Mouse (Mus musculus) embryonic stem cell, embryonic (primary cell): ENCODE data around the gene Lamc1.

ENCODE experiments used
- CTCF ChIA-PET, 4 experiments: fragments of 300-600 bp in 2 of 4; fragments of 350-600 bp in 2 of 4; sonication (Branson Sonifier 250); formaldehyde crosslinking; loops; one replicate each; lab custom pipeline; 2022; ENCODE audit warnings: inconsistent platforms in 2 of 4; lab: Charles Lee
- POLR2A ChIA-PET, 4 experiments: fragments of 300-600 bp in 2 of 4; fragments of 350-600 bp in 2 of 4; sonication (Branson Sonifier 250); formaldehyde crosslinking; loops; one replicate each; lab custom pipeline; 2022; ENCODE audit warnings: antibody characterized with exemption in 4 of 4, inconsistent platforms in 1 of 4; lab: Charles Lee

Gene Lamc1

GRCm38 (mm10) chr1:153332444-153333295 lies at the start of gene Lamc1:
TSS of gene Lamc1 (minus strand) at chr1:153332786.
- CTCF ChIA-PET = interaction anchor here in 3 of 4 experiments (0.5 to 2.3 kb wide), 8 partner anchors 8 to 204 kb away, joined by 3 to 11 read pairs (median 4); no protein-coding TSS in a partner anchor

GRCm38 (mm10) chr1:153380746-153381282 lies 48.2 kb upstream of the Lamc1 start:
- CTCF ChIA-PET = interaction anchor here in 1 of 4 experiments (1.0 kb wide), 1 partner anchor 590 kb away, joined by 3 read pairs; no protein-coding TSS in a partner anchor
- POLR2A ChIA-PET = interaction anchor here in 3 of 4 experiments (0.6 to 1.3 kb wide), 5 partner anchors 10 to 271 kb away, joined by 3 to 4 read pairs (median 3); no protein-coding TSS in a partner anchor

More at GRCm38 (mm10) chr1:153332444-153333295, at the start of gene Lamc1:
- POLR2A ChIA-PET = interaction anchor here (0.6 to 15.5 kb wide), 46 partner anchors 9 to 567 kb away, joined by 3 to 139 read pairs (median 4); no protein-coding TSS in a partner anchor

- POLR2A ChIA-PET = interaction anchor here in 1 of 4 experiments (0.6 kb wide), 1 partner anchor 48 kb away, joined by 4 read pairs; no protein-coding TSS in a partner anchor
- CTCF ChIA-PET = no interaction called here
Measured at GRCm38 (mm10) chr1:153379832-153380231, 47.2 kb upstream of the Lamc1 start.

DNA sequence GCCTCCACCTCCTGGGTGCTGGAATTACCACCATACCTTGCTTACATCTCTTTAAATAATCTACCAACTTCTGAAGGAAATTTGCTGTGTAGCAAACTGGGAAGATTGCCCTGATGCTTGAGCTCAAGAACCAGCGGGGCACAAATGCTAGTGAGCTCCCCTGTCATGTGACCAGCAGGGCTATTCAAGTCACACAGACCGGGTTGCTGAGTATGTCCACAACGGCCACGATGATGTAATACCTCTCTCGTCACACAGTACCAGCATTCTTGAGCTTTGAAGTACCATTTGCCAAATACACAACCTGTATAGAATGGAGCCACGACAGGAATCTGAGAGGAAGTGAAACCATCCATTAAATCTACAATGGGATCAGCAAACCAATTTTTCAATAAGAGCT lies 46.0 kb upstream of the Lamc1 start:
- POLR2A ChIA-PET = interaction anchor here in 3 of 4 experiments (0.5 to 2.0 kb wide), 10 partner anchors 8 to 463 kb away, joined by 3 to 7 read pairs (median 4); no protein-coding TSS in a partner anchor
- CTCF ChIA-PET = interaction anchor here in 1 of 4 experiments (1.5 kb wide), 1 partner anchor 8 kb away, joined by 3 read pairs; no protein-coding TSS in a partner anchor

DNA sequence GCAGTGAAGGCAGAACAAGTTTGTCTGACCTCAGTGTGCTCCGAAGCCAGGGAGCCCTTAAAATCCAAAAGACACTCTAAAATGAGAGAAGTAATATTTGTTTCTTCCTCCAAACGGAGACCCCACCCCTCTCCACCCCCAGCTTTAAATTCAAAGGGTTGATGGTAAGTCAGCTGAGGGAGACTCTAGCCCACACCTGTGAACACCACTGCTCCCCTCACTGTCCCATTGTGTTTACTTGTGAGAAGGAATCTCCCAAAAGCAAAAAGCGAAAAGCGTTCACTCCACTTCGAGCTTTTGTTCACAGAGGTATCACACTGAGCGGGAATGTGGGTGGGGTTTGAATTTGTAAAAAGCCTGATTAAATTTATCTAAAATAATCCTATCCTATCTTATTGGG lies 43.9 kb upstream of the Lamc1 start:
- CTCF ChIA-PET = interaction anchor here in 2 of 4 experiments (0.5 to 1.2 kb wide), 4 partner anchors 8 to 501 kb away, joined by 3 to 4 read pairs (median 4); no protein-coding TSS in a partner anchor

GRCm38 (mm10) chr1:153374136-153374535 lies 41.5 kb upstream of the Lamc1 start:
- POLR2A ChIA-PET = interaction anchor here in 2 of 4 experiments (0.6 to 2.2 kb wide), 10 partner anchors 11 to 485 kb away, joined by 3 to 13 read pairs (median 4); no protein-coding TSS in a partner anchor
- CTCF ChIA-PET = no interaction called here

More for the DNA sequence above, 43.9 kb upstream of the Lamc1 start:
- POLR2A ChIA-PET = interaction anchor here (0.5 to 3.2 kb wide), 40 partner anchors 9 to 586 kb away, joined by 3 to 21 read pairs (median 4); partner anchors contain the start of gene Lamc1 (in 3 of the 4)

- CTCF ChIA-PET = no interaction called here
- POLR2A ChIA-PET = interaction anchor here in 2 of 4 experiments (1.0 to 1.6 kb wide), 4 partner anchors 8 to 14 kb away, joined by 3 to 5 read pairs (median 4); no protein-coding TSS in a partner anchor
Measured at GRCm38 (mm10) chr1:153371846-153372245, 39.3 kb upstream of the Lamc1 start.

DNA sequence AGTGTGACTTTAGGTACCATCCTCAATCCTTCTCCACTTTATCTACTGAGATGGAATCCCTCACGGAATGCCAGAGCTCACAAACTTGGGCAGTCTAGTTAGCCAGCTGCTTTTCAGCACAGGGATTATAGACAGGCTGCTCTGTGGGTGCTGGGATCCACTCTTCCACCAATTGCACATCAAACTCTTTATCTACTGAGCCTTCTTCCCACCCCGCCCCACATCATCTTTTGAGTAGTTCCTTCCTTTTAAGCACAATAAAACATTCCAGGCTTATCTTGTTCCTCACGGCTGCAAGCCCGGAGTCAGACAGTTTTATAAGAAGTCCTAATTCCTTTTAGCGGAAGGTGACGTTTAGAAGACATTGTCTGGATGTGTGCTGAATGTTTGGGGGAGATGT lies 36.4 kb upstream of the Lamc1 start:
- ChIA-PET POLR2A (interaction anchor here in 1 of 4 experiments (1.0 to 1.2 kb wide), 2 partner anchors 11 to 36 kb away, joined by 3 to 4 read pairs; partner anchors contain the start of gene Lamc1), CTCF (no interaction called here)

GRCm38 (mm10) chr1:153367048-153367447 lies 34.5 kb upstream of the Lamc1 start:
- ChIA-PET POLR2A (interaction anchor here (0.6 to 1.9 kb wide), 14 partner anchors 9 to 1698 kb away, joined by 3 to 7 read pairs (median 3); no protein-coding TSS in a partner anchor), CTCF (no interaction called here)

DNA sequence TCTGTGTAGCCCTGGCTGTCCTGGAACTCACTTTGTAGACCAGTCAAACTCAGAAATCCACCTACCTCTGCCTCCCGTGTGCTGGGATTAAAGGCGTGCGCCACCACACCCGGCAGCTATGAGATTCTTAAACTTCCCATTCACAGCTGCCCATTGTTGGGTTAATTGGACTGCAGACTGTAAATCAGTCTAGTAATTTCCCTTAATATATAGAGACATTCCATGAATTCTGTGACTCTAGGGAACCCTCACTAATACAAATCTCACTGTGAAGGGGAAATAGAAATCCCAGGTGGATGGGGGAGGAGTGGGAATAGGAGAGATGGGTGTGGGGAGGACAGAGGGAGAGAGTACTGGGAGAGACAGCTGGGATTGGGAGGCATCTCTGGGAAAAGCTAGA lies 29.3 kb upstream of the Lamc1 start:
- CTCF ChIA-PET = no interaction called here
- POLR2A ChIA-PET = interaction anchor here in 3 of 4 experiments (0.6 to 2.6 kb wide), 9 partner anchors 9 to 386 kb away, joined by 3 to 9 read pairs (median 4); no protein-coding TSS in a partner anchor

DNA sequence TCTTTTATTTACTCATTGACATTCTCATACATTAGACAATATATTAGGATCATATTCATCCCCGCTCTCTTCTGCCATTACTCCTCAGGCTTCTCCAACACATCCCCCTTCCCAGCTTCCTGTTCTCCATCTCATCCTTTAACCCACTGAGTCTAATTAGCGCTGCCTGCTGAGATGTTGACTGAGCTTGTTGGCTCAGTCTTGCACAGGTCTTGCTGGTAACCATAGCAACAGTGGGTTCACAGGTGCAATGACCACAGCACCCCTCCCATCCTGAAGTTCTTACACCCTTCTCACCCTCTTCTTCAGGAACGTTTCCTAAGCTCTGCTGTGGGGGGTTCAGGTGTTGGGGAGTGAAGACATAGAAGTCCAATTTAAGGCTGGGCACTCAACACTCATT lies 28.0 kb upstream of the Lamc1 start:
- CTCF ChIA-PET = interaction anchor here in 2 of 4 experiments (0.5 to 1.4 kb wide), 4 partner anchors 16 to 137 kb away, joined by 3 to 4 read pairs (median 3); no protein-coding TSS in a partner anchor
- POLR2A ChIA-PET = interaction anchor here (0.6 to 2.6 kb wide), 10 partner anchors 11 to 268 kb away, joined by 3 to 7 read pairs (median 4); no protein-coding TSS in a partner anchor

DNA sequence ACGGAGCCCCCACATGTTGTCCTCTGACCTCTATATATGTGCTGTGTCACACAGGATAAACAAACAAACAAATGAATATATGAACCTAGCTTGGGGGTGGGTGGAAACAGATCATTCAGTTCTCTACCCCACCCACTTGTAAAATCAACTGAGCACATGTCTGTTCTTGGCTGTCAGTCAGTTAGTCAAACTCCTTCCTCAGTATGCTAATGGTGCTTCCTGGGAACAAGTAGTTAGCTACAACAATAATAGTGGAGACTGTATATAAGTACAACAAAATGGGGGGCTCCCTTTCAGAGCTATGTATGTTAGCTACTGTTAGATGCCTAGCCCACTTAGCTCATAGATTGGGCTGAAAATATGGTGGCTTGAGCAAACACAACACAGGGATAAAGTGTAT lies 24.6 kb upstream of the Lamc1 start:
- CTCF ChIA-PET = interaction anchor here in 3 of 4 experiments (0.5 to 1.1 kb wide), 3 partner anchors 10 to 305 kb away, joined by 3 read pairs; no protein-coding TSS in a partner anchor
- POLR2A ChIA-PET = interaction anchor here in 2 of 4 experiments (0.6 to 3.1 kb wide), 8 partner anchors 10 to 29 kb away, joined by 3 to 10 read pairs (median 4); partner anchors contain the start of gene Lamc1 (in 1 of the 2)

GRCm38 (mm10) chr1:153354466-153354865 lies 21.9 kb upstream of the Lamc1 start:
- POLR2A ChIA-PET = interaction anchor here in 1 of 4 experiments (0.8 to 1.3 kb wide), 3 partner anchors 9 to 32 kb away, joined by 5 read pairs; no protein-coding TSS in a partner anchor
- CTCF ChIA-PET = interaction anchor here in 1 of 4 experiments (1.3 kb wide), 1 partner anchor 32 kb away, joined by 3 read pairs; no protein-coding TSS in a partner anchor

- ChIA-PET POLR2A (interaction anchor here in 1 of 4 experiments (0.7 to 1.3 kb wide), 4 partner anchors 8 to 33 kb away, joined by 3 to 5 read pairs (median 5); no protein-coding TSS in a partner anchor), CTCF (interaction anchor here in 1 of 4 experiments (1.0 to 1.3 kb wide), 2 partner anchors 33 to 563 kb away, joined by 3 read pairs; no protein-coding TSS in a partner anchor)
Measured at GRCm38 (mm10) chr1:153353736-153354430, 21.3 kb upstream of the Lamc1 start.

- ChIA-PET POLR2A (interaction anchor here in 2 of 4 experiments (0.8 to 1.6 kb wide), 6 partner anchors 16 to 25 kb away, joined by 3 to 5 read pairs (median 3); partner anchors contain the start of gene Lamc1 (in 2 of the 2)), CTCF (no interaction called here)
Measured at GRCm38 (mm10) chr1:153351034-153351433, 18.4 kb upstream of the Lamc1 start.

DNA sequence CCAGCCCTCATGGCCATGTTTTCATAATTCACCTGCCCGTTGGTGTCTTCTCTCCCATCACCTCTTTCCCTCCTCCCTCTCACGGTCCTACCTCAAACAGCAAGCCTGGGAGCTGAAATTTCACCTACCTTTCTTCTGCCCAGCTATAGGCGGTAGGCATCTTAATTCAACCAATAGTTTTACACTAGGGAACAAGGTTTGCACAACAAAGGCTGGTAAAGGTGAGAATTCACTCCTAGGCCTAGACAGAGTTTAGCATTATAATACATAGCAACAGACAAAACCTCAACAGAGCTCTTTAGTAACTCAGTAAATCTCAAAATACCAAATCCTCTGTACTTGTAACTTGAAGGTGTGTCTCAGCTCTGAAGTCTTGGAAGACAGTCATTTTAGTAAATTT lies 15.1 kb upstream of the Lamc1 start:
- ChIA-PET POLR2A (interaction anchor here (0.7 to 2.6 kb wide), 21 partner anchors 10 to 317 kb away, joined by 3 to 27 read pairs (median 4); partner anchors contain the start of gene Lamc1 (in 3 of the 4)), CTCF (interaction anchor here in 3 of 4 experiments (0.6 to 1.3 kb wide), 5 partner anchors 9 to 37 kb away, joined by 3 to 9 read pairs (median 4); no protein-coding TSS in a partner anchor)

DNA sequence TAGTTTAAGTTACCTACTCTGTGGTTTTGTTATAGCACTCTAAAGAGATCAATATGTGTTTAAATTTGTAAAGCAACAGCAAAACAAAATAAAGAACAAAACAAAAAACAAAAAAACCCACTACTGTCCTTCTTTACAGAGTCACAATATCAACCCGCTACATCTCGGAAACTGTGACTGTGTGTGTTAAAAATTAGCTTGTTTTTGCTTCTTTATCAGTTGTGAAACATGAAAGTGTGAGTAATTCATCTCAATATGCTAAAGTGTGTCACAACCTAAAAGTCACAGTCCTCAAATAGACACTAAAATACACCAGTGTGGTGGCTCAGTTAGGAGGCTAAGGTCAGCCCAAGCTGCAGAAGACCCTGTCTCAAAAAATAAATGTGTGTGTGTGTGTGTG lies 14.5 kb upstream of the Lamc1 start:
- CTCF ChIA-PET = interaction anchor here in 3 of 4 experiments (0.6 to 1.3 kb wide), 5 partner anchors 10 to 38 kb away, joined by 3 to 9 read pairs (median 4); no protein-coding TSS in a partner anchor
- POLR2A ChIA-PET = interaction anchor here (0.6 to 3.6 kb wide), 18 partner anchors 11 to 256 kb away, joined by 3 to 32 read pairs (median 5); partner anchors contain the start of gene Lamc1 (in 2 of the 4)
